Mouse (Mus musculus) monocyte, adult 5-6 weeks (primary cell): Measurements from ENCODE around the gene Efemp1. TPM values are rescaled to one million over a fixed set of nuclear protein-coding genes. Genes with fewer than 3 reads are reported as not detected.

Experiments
- ATAC-seq: fragments of 153-309, 156-312 bp; replicated peaks from 2 replicates; pipeline ENCODE4 v1.8.0; 2017; ENCODE audit warnings: mild to moderate bottlenecking; ENCODE audit not compliant: low TSS enrichment, insufficient number of reproducible peaks, severe bottlenecking, poor library complexity, low FRiP score
- total RNA-seq: library from RNA; stranded (forward); fragments of 200-1000, 200-491, 200-594 nt; gene quantifications from 3 replicates; pipeline ENCODE4 v1.2.3, GENCODE M21; 2017

Gene Efemp1
- total RNA-seq = not detected in 3 replicates

DNA sequence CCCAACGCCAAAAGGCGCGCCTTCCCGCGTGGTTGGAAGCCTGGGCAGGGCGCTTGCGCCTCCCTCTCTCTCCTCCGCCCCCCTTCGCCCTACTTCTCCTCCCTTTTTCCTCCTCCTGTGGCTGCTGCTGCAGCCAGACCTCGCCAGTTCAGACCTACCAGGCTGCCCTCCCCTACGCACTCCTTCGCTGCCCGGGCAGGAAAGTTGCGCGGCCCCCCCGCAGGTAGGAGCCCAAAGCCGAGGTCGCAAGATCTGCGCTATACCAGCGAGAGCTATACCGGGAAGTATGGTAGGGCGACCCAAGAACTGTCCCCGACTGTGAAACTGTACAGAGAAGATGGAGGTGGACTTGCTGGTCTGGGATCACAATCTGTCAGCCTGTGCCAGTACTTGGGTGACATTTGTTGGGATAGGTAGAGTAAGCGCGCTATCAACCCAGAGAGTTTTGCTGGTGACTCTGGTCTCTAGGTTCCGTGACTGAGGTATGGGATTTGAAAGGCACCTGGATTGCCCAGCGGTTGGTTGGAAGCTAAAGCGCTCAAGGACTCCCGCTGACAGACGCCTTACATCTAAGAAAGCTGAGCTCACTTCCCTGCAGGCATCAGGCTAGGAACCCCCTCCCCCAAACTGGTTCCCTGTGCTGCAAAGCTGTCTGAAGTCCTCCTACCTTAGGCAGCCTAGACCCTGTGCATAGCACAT lies at the start of gene Efemp1:
Efemp1 (plus strand) TSS at position 103 of the 699 bp plus-strand sequence.
- ATAC-seq = no peak

DNA sequence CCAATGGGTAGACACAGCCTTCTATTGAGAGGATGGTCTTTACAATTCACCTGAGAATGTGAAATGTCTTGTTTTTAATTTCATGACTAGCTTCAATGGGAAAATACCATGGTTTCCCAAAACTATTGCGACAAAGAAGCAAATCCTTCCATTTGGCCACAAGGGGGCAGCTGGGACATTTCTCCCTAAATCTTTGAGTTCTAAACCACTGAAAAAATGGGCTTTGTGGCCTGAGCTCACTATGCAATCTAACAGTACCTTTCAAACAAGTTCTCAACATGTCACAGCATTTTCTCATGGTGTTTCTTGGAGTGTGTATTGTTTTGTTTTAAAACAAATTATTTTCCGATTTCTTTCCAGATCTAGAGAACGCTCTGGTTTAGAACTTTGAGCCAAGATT lies 44.3 kb upstream of the Efemp1 start:
- ATAC-seq = no peak

DNA sequence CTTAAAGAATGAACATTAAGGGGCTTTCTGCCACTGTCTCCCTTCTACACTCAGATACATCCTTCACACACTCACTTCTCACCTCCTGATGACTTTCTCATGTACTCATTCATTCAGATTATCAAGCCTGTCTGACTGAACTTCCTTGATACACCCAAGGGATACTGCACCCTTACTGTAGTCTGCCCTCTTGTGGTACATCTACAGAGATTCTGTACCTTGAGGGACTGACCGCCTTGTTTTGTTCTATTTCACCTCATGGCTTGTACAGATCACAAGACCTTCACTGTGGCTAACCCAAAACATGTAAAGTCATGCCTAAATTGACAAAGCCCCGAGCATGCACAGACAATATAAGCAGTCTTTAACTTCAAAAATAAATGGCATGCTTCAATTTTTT lies 41.1 kb upstream of the Efemp1 start:
- ATAC-seq = no peak

DNA sequence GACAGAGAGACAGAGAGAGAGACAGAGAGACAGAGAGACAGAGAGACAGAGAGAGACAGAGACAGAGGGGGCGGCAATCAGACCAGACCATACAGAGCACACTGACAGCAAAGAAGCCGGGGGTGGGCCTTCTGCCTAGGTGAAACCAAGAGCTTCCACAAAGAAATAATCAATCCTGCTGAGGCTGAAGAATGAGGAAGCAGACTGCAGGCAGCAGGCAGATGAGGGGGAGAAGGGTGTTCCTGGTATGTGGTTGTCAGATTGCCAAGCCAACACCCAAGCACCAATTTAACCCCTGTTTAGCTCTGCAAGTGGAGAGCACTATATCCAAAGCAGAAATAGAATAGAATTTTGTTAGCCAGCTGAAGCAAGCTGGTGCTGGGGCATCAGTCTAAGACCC lies 40.4 kb upstream of the Efemp1 start:
- ATAC-seq = no peak

DNA sequence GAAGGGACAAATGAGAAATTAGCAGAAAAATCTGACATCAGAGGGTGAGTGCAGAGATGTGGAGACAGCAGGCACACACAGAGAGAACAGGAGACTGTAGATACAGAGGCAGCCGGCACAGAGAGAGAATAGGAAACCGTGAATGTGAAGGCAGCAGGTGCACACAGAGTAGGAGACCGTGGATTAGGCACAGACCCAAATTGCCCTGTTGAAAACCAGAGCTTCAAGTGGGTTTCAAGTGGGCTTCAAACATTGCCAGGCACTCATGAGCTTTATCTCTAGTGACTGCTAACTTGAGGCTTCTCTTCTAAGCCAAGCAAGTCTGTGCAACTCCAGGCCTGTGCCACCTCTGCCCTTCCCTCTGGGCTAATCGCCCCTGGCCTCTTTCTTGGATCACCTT lies 35.6 kb upstream of the Efemp1 start:
- ATAC-seq = no peak

DNA sequence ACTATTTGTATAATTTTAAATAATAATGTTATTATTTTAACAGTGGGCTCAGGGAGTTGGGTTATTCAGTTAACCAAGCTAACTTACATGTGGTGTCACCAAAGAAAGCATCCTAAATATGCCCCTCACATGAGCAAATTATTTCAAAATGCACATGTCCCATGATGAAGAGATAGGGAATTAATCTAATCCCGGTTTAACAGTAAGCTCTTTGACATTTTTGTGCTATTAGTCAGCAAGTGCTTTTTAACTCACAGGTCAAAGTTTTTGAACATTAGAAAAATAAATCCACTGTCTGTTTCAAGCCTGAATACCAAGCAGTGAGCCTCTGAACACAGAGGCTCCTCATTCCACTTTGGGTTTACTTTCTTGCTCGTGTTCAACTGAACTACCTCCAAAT lies 26.1 kb upstream of the Efemp1 start:
- no peak for ATAC-seq

DNA sequence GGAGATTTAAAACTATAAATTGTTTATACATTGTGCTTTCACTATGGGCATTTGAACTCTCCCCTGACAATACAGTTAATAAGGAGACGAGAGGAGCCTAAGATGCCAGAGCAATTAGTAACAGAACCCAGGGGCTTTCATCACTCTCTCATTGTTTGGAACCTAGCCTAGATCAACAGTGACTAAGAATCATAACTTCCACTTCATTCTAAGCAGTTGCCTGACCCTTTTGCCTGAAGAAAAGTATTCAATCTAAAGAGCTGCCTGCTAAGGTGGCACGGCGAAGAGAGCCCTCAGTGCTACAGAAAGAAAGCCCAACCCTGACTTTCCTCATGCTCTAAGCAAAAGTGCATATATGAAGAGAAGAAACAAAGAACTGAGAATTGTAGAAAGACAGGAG lies 19.2 kb upstream of the Efemp1 start:
- ATAC-seq = no peak

DNA sequence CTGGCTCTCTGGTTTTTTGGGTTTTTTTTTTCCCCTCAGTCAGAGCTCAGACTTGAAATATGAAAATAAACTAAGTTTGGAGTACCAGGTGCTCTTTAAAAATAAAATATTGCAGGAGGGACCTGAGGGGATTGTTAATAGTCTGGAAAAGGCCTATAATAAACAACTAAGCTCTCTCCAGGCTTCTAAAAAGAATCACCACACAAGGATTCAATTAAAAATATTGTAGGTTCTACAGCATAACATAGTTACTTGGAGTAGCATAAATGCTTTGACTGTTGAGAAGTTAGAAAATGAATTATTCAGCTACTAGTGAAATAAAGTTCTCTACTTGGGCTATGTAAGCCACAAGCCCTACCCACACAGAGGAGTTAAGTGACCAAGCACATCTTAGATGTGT lies 17.9 kb upstream of the Efemp1 start:
- ATAC-seq = no peak

DNA sequence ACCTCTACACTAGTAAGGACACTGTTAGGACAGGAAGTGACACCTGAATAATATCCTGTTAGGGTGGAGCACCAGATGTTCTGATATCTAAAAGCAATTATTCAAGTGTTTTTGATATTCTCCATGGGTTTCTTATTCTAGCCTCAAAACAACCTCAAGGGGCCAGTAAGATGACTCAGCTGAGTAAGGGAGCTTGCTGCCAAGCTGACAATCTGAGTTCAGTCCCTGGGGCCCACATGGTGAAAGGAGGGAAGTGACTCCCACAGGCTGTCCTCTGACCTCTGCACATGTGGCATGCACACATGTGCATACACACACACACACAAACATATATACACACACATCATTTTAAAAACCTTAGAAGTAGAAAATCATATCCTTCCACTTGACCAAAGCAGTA lies 3.2 kb upstream of the Efemp1 start:
- no peak for ATAC-seq

DNA sequence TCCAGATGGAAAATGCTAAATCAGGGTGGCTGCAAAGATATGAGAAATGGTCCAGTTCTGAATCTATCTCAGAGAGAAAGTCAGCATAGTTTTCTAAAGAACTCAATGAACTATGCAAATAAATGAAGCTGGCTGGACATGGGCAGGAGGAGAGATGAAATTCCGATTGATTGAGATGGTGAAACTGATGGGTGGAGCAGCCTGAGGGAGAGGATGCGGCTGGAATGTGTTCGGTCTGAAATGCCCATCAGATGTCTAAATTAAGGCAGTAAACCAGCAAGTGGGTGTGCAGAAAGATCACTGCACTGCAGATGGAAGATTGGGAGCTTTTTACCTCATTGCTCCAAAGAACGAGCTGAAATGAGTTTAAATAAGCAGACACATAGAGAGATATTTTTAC lies 1.4 kb upstream of the Efemp1 start:
- ATAC-seq = no peak

DNA sequence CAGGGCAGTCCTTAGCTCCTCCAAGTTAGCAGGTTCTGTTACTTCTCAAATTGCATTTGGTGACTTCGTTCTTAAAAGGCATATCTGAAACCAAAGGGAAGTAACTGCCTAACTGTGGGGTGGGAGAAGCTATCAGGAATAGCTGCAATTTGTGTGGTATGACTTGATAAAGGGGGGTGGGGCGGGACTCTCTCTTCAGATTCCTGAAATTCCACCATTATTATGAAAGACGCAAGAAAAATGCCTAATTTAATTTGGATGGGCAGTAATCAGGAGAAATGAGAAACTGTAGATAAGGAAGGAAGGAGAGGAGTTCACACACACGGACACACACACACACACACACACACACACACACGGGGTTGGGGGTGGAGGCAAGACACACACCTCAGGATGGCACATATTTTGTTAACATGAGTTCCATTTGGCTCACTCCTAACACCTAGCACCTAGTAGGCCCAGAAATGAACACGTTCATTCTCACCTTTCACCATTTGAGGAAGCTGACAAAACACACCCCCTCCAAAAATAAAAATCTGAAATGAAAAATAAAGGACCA lies 564 bp upstream of the Efemp1 start:
- ATAC-seq = no peak

DNA sequence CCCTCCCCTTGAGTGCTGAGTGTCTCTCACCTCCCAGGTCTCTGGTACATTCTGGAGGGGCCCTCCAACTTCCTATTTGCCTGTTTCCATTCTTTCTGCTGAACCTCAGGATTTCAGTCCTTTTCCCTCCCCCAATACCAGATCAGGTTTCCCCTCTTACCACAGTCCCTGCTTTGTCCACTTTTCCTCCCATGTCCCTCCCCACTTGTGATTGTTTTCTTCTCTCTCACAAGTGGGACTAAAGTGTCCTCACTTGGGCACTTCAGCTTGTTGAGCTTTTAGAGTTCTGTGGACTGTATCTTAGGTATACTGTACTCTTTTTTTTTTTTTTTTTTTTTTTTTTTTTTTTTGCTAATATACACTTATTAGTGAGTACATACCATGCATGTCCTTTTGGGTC lies 6.1 kb downstream of the Efemp1 start:
- no peak for ATAC-seq

DNA sequence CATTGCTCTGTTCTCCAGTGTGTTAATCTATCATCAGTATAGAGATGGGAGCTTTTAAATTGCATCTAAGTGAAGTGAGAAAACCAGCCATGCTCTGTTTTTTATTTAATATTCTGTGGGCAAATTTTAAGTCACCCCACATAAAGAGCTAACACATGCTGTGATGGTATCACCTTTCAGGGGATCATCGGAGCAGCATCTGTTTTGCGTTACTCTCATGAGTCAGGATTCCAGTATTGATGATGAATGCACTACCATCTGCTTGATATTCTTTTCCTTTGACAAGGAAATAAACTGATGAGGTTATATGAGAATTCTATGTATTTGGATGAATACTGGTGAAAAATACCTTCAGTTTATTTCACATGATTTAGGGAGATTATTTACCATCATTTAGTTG lies 16.1 kb downstream of the Efemp1 start:
- no peak for ATAC-seq

DNA sequence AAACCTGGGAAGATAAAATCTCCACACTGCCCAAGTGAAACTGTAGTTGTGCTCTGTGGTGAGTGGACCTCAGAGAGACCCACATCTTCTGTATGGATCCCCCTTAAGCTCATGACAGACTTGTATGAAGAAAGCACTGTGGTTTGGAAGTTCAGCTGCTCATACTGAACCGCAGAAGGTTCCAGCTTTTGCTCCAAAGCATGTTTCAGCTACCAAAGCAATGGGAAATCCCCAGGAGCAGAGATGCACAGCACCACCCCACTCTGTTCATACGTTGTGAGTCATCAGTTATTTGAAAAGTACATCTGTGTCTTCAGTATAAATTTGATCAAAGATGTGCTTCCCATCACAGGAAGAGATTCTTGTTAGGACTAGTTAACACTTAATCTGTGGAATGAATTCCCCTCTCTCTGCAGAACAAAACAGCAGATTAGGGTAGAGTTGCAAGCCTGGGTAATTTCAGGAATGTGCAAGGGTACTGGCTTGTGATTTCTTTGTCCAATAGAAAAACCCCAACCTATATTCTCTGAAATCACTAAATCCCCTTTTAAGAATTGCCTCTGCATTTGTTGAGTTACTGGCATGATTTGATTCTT lies 28.5 kb downstream of the Efemp1 start:
- no peak for ATAC-seq

DNA sequence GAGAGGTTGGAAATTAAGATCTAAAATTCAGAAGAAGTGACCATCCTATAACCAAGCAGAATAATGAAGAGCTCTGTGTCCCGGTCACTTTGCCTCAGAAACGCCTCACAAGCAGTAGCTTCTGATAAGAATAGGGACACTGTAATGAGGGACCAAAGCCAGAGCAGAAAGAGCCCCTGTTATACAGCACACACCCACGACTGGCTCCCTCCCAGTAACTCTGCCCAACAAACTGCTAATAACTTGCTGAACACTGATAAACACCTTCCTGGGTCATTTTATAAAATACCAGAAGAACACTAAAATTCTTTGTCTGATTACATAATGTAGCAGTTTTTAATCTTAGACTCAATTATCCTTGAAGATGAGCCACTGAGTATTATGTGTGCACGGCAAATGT lies 30.1 kb downstream of the Efemp1 start:
- no peak for ATAC-seq

DNA sequence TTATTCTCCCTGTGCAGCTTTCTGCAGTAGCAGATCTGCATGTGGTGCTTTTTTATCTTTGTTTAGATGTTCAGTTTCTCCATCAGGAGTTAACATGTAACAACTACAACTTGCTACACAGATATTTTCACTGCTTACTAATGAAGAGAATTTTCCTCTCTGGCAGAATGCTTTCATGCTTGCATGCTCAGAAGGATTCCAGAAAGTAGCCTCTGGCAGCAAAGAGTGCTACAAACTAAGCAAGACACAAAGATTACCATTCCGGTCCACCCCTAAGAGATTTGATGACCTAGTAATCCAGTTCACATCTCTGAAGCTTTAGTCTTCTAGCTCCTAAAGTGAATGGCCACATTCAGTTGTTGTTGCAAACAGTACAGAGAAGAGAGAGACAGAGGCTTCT lies 36.5 kb downstream of the Efemp1 start:
- no peak for ATAC-seq

DNA sequence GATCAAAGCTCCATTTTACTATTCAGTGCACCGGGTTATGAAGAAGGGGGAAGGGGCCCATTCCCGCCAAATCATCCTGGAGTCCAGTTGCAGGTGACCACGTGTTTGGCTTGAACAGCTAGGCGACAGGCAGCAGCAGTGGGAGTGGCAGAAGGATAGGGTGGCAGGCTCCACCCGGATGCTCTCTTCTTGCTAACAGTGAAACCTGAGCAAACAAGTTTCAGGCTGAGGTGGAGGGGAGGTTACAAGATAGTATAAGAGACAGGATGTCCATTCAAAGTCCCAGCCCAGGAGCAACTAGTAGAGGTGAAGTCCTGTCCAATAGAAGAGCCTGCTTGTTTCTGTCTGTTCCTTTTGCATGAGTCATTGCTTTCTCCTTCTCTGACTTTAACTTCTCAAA lies 38.5 kb downstream of the Efemp1 start:
- ATAC-seq = no peak

DNA sequence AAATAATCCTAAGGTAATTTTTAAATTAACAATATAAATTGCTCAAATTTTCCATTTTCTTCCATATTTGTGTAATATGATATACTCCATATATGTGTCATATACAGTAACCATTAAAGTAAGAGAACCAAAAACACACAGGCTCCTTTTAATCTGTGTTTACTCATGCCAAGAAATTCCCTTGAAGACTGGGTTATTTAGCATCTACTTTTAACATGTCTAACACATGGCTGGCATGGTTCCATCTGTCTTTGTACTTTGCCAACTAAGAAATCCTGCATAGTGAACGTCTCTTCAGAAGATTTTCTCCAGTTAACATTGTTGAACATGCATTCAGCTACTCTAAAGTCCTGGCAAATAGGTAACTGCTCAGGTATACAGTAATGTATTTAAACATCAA lies 46.4 kb downstream of the Efemp1 start:
- no peak for ATAC-seq

DNA sequence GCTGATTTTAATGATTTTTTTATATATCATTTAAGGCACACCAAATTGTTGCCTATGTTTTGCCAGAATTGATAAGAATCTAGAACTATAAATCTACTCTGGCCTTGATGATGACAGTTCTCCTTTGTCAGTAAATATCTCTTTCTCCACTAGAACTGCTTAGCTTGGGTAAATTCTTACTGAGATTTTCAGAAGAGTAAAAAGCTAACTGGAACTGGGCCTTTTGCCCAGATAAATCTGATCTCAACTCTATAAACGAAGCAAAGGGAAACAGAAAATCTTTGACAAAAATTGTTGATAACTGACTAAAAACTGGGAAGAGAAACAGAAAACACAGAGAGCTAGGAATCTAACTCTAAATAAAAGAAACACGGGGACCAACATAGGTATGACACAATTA lies 51.6 kb downstream of the Efemp1 start:
- no peak for ATAC-seq

DNA sequence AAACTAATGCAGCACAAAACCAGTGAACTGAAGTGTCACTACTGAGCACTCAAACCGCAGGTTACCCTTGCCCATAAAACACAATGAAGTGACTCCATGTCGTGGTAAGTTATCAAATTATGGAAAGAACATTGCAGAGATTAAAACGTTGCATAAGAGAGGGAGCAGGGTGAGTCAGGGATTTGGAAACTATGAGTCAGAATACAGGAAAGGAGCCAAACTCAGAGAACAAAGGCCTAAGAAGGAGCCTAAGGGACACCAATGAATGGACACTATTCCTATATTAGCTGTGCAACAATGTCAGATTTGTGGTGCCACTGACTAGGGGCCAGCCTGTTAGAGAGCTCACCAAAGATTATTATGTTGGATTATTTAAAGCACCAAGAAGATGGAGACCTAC lies 53.3 kb downstream of the Efemp1 start:
- ATAC-seq = no peak
